Mouse (Mus musculus): ENCODE results near the gene Gpr176. TPM values are rescaled to one million over a fixed set of nuclear protein-coding genes. Genes with fewer than 3 reads are reported as not detected.

The Gpr176 gene
- polyA plus RNA-seq, 1 experiment from 2014 or later: 0.17 TPM

DNA sequence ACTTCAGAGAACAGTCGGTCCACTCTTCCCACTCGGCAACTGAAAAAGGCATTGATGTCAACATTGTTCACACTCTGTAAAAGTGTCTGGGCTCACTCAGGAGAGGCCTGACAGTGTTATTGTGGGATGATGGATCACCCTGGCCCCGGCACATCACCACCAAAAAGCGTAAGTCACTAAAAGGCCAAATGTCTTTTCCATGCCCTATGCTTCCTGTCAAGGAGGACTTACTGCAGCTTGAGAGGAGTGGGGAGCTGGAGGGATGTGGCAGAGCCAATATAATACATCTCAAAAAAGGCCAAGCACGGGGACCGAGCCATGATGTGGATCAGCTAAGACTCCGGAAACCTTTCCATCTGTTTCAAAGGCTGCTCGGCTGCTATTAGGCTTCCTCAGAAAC is 118.7 kb downstream of the Gpr176 start:
- 83% methylated on average over 8 of the region's 8 CpGs for WGBS
- 0 out of 2 replicates have a peak, but pooled peaks cover 4% of the 10 kb centered on the region for H3K9me3 ChIP-seq
- H3K4me1 ChIP-seq: peaks cover 6% of the 10 kb centered on the region; the same call in 1 of the 2 replicates
- DNase-seq (ENCODE audit: low spot score): no peak
- H3K36me3 ChIP-seq (replicated peaks): no peaks in the 10 kb centered on the region
- no peak overlapping the region for H3K4me3 ChIP-seq
- peaks cover 4% of the 10 kb centered on the region; the same call in 1 of the 2 replicates for H3K27me3 ChIP-seq (replicated peaks; ENCODE audit: low read depth, poor library complexity, severe bottlenecking)
- no peak overlapping the region for H3K27ac ChIP-seq (replicated peaks)

DNA sequence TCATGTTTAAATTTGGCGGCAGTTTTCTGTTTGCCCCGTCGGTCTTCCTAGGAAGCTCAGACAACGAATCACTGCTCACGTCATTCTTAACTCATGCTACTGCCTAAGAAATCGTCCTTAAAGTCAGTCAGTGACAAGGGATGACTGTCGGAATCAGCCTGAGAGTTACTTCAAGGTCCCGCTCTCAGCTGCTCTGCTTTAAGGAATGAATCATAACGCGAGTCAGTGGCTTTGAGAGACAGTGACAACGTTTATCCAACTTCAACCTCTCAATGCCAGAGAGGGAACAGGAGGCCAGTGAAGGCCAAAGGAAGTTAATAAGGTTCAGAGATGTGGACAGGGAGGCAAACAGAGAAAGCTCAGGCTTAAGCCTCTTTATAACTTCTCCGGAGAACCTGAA is 124.3 kb downstream of the Gpr176 start:
- no peak for DNase-seq (ENCODE audit: low spot score)
- H3K4me1 ChIP-seq: 0 out of 2 replicates have a peak, but pooled peaks cover 3% of the 10 kb centered on the region
- H3K9me3 ChIP-seq: no peaks in the 10 kb centered on the region
- WGBS: 80% methylated on average over 12 of the region's 12 CpGs
- H3K27me3 ChIP-seq (replicated peaks; ENCODE audit: low read depth, poor library complexity, severe bottlenecking): no peaks in the 10 kb centered on the region
- H3K4me3 ChIP-seq: no peak overlapping the region
- H3K27ac ChIP-seq (replicated peaks): no peak overlapping the region
- no peaks in the 10 kb centered on the region for H3K36me3 ChIP-seq (replicated peaks)

DNA sequence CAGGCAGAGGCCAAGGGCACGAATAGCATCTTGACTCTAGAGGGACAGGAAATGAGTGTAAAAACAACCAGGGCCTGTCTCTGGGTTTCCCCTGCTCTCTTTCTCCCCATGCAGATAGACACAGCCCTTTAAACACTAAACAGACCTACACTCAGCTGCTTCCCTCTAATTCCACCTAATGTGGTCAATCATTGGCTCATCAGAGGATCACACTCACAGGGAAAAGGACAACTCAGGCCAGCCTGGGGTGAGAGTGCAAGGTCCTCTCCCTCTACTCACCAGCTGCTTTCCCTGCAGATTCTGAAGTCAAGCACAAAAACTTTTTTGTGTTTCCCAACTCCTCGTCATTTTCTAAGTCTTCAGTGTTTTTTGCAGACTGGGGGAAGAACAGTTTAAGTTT is 125.2 kb downstream of the Gpr176 start:
- 59% methylated on average over 2 of the region's 2 CpGs for WGBS
- Histone ChIP-seq H3K27ac (replicated peaks) (no peak overlapping the region), H3K36me3 (replicated peaks) (no peaks in the 10 kb centered on the region), H3K9me3 (no peaks in the 10 kb centered on the region), H3K4me3 (no peak overlapping the region), H3K4me1 (0 out of 2 replicates have a peak, but pooled peaks cover 3% of the 10 kb centered on the region), H3K27me3 (replicated peaks; ENCODE audit: low read depth, poor library complexity, severe bottlenecking) (no peaks in the 10 kb centered on the region)
- no peak for DNase-seq (ENCODE audit: low spot score)

DNA sequence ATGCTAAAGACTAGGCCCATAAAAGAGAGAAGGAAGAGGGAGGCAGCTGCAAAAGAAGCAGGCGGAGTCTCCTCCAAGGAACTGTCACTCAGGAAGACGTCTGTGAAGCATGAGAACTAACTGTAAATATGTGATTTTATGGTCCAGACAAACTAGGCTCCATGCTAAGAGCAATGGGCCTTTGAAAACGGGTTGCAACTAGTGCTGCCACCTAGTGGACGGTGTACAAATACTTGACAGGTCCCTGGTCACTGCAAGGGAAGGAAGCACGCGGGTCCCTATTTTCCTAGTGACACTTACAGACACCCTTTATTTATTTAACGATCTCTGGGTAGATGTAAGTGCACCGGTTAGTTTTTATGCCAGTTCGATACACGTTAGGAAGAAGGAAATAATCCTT is 127.3 kb downstream of the Gpr176 start:
- no peak overlapping the region for H3K27ac ChIP-seq (replicated peaks)
- H3K4me1 ChIP-seq: 0 out of 2 replicates have a peak, but pooled peaks cover 3% of the 10 kb centered on the region
- H3K4me3 ChIP-seq: no peak overlapping the region
- H3K36me3 ChIP-seq (replicated peaks): no peaks in the 10 kb centered on the region
- no peaks in the 10 kb centered on the region for H3K9me3 ChIP-seq
- WGBS: 13% methylated on average over 10 of the region's 10 CpGs
- peak; percentile 79 for DNase-seq (ENCODE audit: low spot score)
- H3K27me3 ChIP-seq (replicated peaks; ENCODE audit: low read depth, poor library complexity, severe bottlenecking): no peaks in the 10 kb centered on the region

DNA sequence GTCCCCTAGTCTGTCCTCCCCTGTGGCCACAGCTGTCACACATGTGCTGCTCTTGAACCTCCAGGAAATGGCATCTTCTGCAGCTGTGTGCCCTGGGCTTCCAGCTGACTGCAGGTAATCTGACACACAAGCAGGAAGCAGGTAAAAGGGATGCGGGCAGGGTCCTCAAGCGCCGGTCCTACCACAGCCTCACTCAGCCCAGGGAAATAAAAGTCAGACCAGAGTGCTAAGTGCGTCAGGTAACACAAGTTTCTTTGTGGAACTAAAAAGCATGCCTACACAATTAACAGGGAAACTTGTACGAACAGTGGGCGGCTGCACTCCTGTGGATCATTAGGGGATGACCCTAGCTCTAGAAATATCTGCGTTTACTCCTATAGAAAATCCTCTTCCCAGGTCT is 137.0 kb downstream of the Gpr176 start:
- DNase-seq (ENCODE audit: low spot score): peak; percentile 20
- Histone ChIP-seq H3K9me3 (no peaks in the 10 kb centered on the region), H3K36me3 (replicated peaks) (no peaks in the 10 kb centered on the region), H3K4me1 (peaks cover 9% of the 10 kb centered on the region), H3K4me3 (no peak overlapping the region), H3K27ac (replicated peaks) (no peak overlapping the region), H3K27me3 (replicated peaks; ENCODE audit: low read depth, poor library complexity, severe bottlenecking) (no peaks in the 10 kb centered on the region)
- WGBS: 71% methylated on average over 7 of the region's 7 CpGs

DNA sequence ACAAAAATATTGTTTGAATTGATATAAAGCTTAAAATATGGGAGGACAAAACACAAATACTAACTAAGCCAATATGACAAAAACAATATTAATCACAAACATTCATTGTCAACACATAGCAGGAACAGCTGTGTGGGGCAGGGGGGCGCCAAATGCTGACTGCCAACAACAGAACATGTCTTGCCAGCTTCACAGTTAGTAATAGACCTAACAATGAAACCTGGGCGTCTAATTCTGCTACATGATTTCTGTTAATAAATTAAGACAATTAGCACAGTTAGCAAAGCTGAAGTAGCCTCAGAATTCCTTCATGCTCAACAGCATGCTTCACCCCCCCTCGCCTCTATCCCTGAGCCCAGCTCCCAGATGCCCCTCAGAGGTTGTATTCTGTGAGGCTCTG is 137.6 kb downstream of the Gpr176 start:
- no peaks in the 10 kb centered on the region for H3K27me3 ChIP-seq (replicated peaks; ENCODE audit: low read depth, poor library complexity, severe bottlenecking)
- H3K36me3 ChIP-seq (replicated peaks): no peaks in the 10 kb centered on the region
- H3K27ac ChIP-seq (replicated peaks): no peak overlapping the region
- H3K9me3 ChIP-seq: no peaks in the 10 kb centered on the region
- WGBS: 85% methylated on average over 3 of the region's 3 CpGs
- DNase-seq (ENCODE audit: low spot score): no peak
- peaks cover 9% of the 10 kb centered on the region for H3K4me1 ChIP-seq
- H3K4me3 ChIP-seq: no peak overlapping the region

DNA sequence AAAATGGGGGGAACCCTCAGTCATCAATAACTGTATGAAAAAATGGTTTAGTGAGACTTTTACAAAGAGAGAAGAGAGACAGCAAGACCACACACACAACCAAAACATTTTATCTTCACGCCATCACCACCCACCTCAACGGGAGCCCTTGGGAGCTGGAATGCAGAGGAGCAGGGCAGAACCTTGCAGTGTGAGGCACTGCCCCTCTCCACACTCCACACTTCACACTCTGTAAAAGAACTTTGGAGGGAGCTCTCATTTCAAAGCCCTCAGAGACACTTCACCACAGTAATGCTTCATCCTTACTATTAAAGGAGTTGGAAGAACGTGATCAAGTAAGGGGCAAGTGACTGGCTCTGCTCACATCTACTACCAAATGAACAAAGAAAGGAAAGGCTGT is 142.7 kb downstream of the Gpr176 start:
- Histone ChIP-seq H3K4me1 (no peaks in the 10 kb centered on the region), H3K36me3 (replicated peaks) (no peaks in the 10 kb centered on the region), H3K27ac (replicated peaks) (no peak overlapping the region), H3K9me3 (no peaks in the 10 kb centered on the region), H3K4me3 (no peak overlapping the region), H3K27me3 (replicated peaks; ENCODE audit: low read depth, poor library complexity, severe bottlenecking) (no peaks in the 10 kb centered on the region)
- DNase-seq (ENCODE audit: low spot score): no peak
- 69% methylated on average over 3 of the region's 3 CpGs for WGBS

DNA sequence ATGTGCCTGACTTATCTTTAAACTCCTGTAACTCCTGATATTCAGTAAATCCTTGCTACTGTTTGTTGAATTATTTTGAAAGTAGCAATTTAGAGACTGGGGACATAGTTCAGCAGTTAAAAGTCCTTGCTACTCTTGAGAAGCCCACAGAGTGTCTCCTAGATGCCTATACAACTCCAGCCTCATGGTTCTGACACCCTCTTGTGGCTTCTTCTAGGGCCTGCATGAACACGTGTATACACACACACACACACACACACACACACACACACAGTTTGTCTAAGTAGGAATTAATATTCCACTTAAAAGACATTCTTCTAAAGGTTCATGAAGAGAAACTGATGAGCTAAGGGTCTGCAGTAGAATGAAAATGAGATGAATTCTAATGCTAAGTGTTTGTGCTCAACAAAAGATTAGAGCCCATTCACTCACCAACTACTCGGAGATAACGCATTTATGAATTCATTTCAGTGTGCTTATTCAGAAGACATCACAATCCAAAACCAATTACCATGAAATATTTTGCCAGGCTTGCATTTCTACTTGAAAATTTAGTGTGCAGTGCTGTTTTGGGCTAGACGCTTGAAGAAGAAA is 144.6 kb downstream of the Gpr176 start:
- no peaks in the 10 kb centered on the region for H3K36me3 ChIP-seq (replicated peaks)
- no peaks in the 10 kb centered on the region for H3K9me3 ChIP-seq
- H3K4me1 ChIP-seq: 0 out of 2 replicates have a peak, but pooled peaks cover 3% of the 10 kb centered on the region
- no peak overlapping the region for H3K4me3 ChIP-seq
- no peak overlapping the region for H3K27ac ChIP-seq (replicated peaks)
- DNase-seq (ENCODE audit: low spot score): no peak
- WGBS: 90% methylated on average over 4 of the region's 4 CpGs
- no peaks in the 10 kb centered on the region for H3K27me3 ChIP-seq (replicated peaks; ENCODE audit: low read depth, poor library complexity, severe bottlenecking)

Small RNA genes within 50 kb of the gene (microRNA-seq; reads per million reads assigned to microRNA genes)
- not detected for gene Gm22800

Other genes starting within 250 kb of the Gpr176 start
- 1.7 and 3.1 TPM in 2 replicates for gene Fsip1, start 116.5 kb downstream of the Gpr176 start, polyA plus RNA-seq (2016; fragmentation: Nextera tagmentation; extraction: Ambion mirVana)
- 13.9 and 14.4 TPM in 2 replicates for gene Eif2ak4, start 15.2 kb upstream of the Gpr176 start, polyA plus RNA-seq (2016; fragmentation: Nextera tagmentation; extraction: Ambion mirVana)
- 234 and 245 TPM in 2 replicates for gene Srp14, start 106.3 kb upstream of the Gpr176 start, polyA plus RNA-seq (2016; fragmentation: Nextera tagmentation; extraction: Ambion mirVana)
- gene Bmf, start 176.3 kb upstream of the Gpr176 start, polyA plus RNA-seq (2016; fragmentation: Nextera tagmentation; extraction: Ambion mirVana): 5.6 and 6.0 TPM in 2 replicates
- gene Bub1b, start 224.8 kb upstream of the Gpr176 start, polyA plus RNA-seq (2016; fragmentation: Nextera tagmentation; extraction: Ambion mirVana): 162 and 169 TPM in 2 replicates

Data from embryonic facial prominence, embryonic 10.5 days (tissue).